Comparison of ENCODE assay signal across 8 mouse cellular contexts in genomic region chr5:137569665-137570064, GRCm38 (mm10). TPM values are rescaled to one million over a fixed set of nuclear protein-coding genes. Genes with fewer than 3 reads are reported as not detected.
A peak's percentile ranks its signal among the peaks of the same experiment; 100 is the strongest.
DNase-seq lines count a peak whose midpoint lies in the region; TF ChIP-seq lines count a peak whose summit lies in the region.

Gene Tfr2 (plus strand): TSS chr5:137569840.

- H3K4me1 ChIP-seq in testis, adult 2 months (ENCODE audit: control insufficient read depth, insufficient read depth, low read length), result peaks cover 38% of the 10 kb centered on the region

- no peaks in the 10 kb centered on the region for H3K36me3 ChIP-seq in testis, adult 2 months (ENCODE audit: control insufficient read depth, insufficient read depth, low read length)

- H3K27me3 ChIP-seq in testis, adult 2 months (ENCODE audit: control insufficient read depth, insufficient read depth, low read length), result no peaks in the 10 kb centered on the region

- TF ChIP-seq CTCF in testis, adult 2 months (IDR thresholded peaks at IDR 0.05; ENCODE audit: control insufficient read depth, insufficient read depth, insufficient replicate concordance, low read depth, low read length), result no peak

- peak within 1 kb of the TSS; percentile 39 for H3K4me3 ChIP-seq in testis, adult 2 months (ENCODE audit: control insufficient read depth, low read depth, low read length)

- no peak within 1 kb of the TSS for H3K27ac ChIP-seq in testis, adult 2 months (ENCODE audit: control insufficient read depth, insufficient read depth, low read depth, low read length)

- DNase-seq in layer of hippocampus, adult 18-20 months (ENCODE audit: low spot score in 2 of 2), result no peak
- no peak for DNase-seq in layer of hippocampus, adult 9-10 months (ENCODE audit: low spot score)
- peak; percentile 36 for DNase-seq in T-cell, adult 2 months (ENCODE audit: low spot score)
- peak; percentile 49 to 61 for DNase-seq in heart, adult 18-20 months
- DNase-seq in kidney, postnatal 14 days, result peak; percentile 63
- DNase-seq in lung, postnatal 14 days, result peak; percentile 60
- DNase-seq in right cerebral cortex, postnatal 25 days, result no peak

- no peak for TF ChIP-seq POLR2A in testis, adult 2 months (IDR thresholded peaks at IDR 0.05; ENCODE audit: control insufficient read depth, low read depth, low read length)

RNA-seq across cellular contexts. Expression of gene Tfr2, which starts in this region (rescaled TPM):
- total RNA-seq in layer of hippocampus, adult 18-20 months (2021), result 10 to 100 TPM; 14.6 to 15.2 TPM
- total RNA-seq in heart, adult 18-20 months (2021), result not detected
- 4.5 and 5.2 TPM in 2 replicates for polyA plus RNA-seq in testis, adult 2 months (2012; rRNA removed)

Comparison
In these comparisons a context has a peak if more than half of its experiments do, and no peak if none do; other contexts are left out.
1. RNA of gene Tfr2 (total RNA-seq): 14.6 to 15.2 TPM in layer of hippocampus, adult 18-20 months; not detected in heart, adult 18-20 months; every median in the first group is over 10 times any median in the second.
2. Peak in DNase-seq in heart, adult 18-20 months; RNA of the gene not detected or under 1 TPM.
3. DNase-seq: peak in T-cell, adult 2 months (single experiment), kidney, postnatal 14 days (single experiment) and lung, postnatal 14 days (single experiment); none in layer of hippocampus, adult 18-20 months (0 of 2), layer of hippocampus, adult 9-10 months (single experiment) and right cerebral cortex, postnatal 25 days (single experiment).